Mouse (Mus musculus) megakaryocyte-erythroid progenitor cell, adult 5-6 weeks (primary cell): ENCODE measurements at regions not wholly inside any gene's neighbourhood (a gene's known extent, or its start where the extent isn't known, plus 50 kb on each side); places are given as distances from the start of the nearest gene placed in this dataset.

Experiments used
- ATAC-seq: replicated peaks from 2 replicates; pipeline ENCODE4 v1.8.0; 2016; ENCODE audit warnings: mild to moderate bottlenecking, inconsistent platforms; ENCODE audit not compliant: severe bottlenecking, poor library complexity, low FRiP score, low TSS enrichment

GRCm38 (mm10) chr7:133388716-133389115 is 213.2 kb downstream of the Tex36 start:
- ATAC-seq = no peak

- no peak for ATAC-seq
These were observed 219.8 kb downstream of the Tex36 start for GRCm38 (mm10) chr7:133382032-133382712.

GRCm38 (mm10) chr7:133379373-133379772 is 222.6 kb downstream of the Tex36 start:
- no peak for ATAC-seq

GRCm38 (mm10) chr7:133378338-133378737 is 223.6 kb downstream of the Tex36 start:
- no peak for ATAC-seq

GRCm38 (mm10) chr7:133376833-133377484 is 225.0 kb downstream of the Tex36 start:
- ATAC-seq = no peak

- ATAC-seq = no peak
These were observed 229.3 kb downstream of the Tex36 start for GRCm38 (mm10) chr7:133372695-133373094.

GRCm38 (mm10) chr7:133370542-133370941 is 231.4 kb downstream of the Tex36 start:
- ATAC-seq = no peak

GRCm38 (mm10) chr7:133364601-133365000 is 237.4 kb downstream of the Tex36 start:
- ATAC-seq = no peak

GRCm38 (mm10) chr7:133328717-133329116 is 204.6 kb upstream of the Ctbp2 start:
- ATAC-seq = no peak

GRCm38 (mm10) chr7:133325548-133326190 is 201.5 kb upstream of the Ctbp2 start:
- no peak for ATAC-seq

GRCm38 (mm10) chr7:133323955-133324354 is 199.8 kb upstream of the Ctbp2 start:
- no peak for ATAC-seq

- no peak for ATAC-seq
These were observed 193.4 kb upstream of the Ctbp2 start for GRCm38 (mm10) chr7:133317511-133317910.

- ATAC-seq = no peak
These were observed 192.7 kb upstream of the Ctbp2 start for GRCm38 (mm10) chr7:133316701-133317475.

GRCm38 (mm10) chr7:133315197-133316029 is 191.3 kb upstream of the Ctbp2 start:
- no peak for ATAC-seq

- ATAC-seq = no peak
These were observed 189.0 kb upstream of the Ctbp2 start for GRCm38 (mm10) chr7:133313115-133313514.

- ATAC-seq = no peak
These were observed 187.1 kb upstream of the Ctbp2 start for GRCm38 (mm10) chr7:133311116-133311801.

- ATAC-seq = no peak
These were observed 180.3 kb upstream of the Ctbp2 start for GRCm38 (mm10) chr7:133304461-133304860.

- no peak for ATAC-seq
These were observed 166.3 kb upstream of the Ctbp2 start for GRCm38 (mm10) chr7:133290471-133290870.

GRCm38 (mm10) chr7:133288236-133288635 is 164.1 kb upstream of the Ctbp2 start:
- no peak for ATAC-seq
